Mouse (Mus musculus) lung, postnatal 4 days (tissue): Measurements from ENCODE around the gene Emg1.

Source experiments
- DNase-seq, 2 experiments: peaks; one replicate each; pipeline ENCODE4 v3.0.0; 2021

The Emg1 gene

GRCm38 (mm10) chr6:124678769-124679168 is 33.2 kb downstream of the Emg1 start:
- DNase-seq: no peak

DNA sequence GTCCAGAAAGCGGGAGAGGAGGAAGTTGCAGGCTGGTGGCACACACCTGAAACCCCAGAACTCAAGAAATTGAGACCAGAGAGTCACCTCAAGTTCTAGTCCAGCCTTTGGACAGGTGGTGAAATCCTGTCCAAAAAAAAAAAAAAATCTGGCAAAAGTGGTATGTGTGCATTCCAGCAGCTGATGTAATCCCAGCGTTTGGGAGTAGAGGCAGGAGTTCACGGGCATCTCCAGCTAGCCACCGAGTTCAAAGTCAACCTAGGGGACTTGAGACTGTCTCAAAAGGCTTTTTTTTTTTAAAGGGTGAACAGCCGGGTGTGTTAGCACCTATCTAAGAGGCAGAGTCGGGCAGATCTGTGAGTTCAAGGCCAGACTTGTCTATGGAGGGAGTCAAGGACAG is 35.8 kb downstream of the Emg1 start:
- no peak for DNase-seq

DNA sequence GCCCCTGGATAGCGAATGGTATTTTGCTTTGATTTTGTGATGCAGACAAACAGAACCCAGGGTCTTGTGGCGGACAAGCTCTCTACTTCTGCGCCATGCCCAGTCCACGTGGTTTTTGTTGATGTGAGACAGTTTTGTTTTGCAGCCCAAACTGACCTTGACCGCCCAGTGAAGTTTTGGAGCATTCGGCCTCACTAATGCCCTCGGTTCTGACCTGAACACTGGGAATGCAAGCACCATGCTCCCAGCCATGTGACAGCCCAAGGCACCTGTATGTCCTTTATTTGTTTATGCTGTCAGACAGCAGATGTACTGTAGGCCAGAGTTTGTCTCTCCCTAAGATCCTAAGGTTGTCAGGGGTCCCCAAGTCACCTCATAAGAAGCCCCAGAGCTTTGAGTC is 37.4 kb downstream of the Emg1 start:
- DNase-seq: no peak

DNA sequence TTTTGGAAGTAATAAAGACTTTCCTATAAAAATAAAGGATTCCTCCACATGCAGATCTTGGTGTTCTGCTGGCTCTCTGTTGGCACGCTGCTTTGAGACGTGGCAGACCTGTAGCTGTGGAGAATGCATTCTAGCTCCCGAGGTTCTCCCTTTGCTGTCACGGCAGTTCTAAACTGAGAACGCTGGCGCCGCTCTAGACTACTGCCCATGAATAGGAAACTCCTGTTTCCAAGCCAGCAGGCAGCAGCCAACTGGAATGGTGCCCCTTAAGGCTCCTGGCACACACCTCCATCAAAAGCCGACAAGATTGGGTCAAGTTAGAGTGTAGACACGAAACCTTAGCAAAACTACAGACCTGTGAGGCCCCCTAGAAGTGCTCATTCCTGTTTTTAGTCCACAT is 38.4 kb downstream of the Emg1 start:
- DNase-seq: no peak

- DNase-seq: peak in 1 of 2 experiments; percentile 20
These were observed 39.9 kb downstream of the Emg1 start for GRCm38 (mm10) chr6:124672100-124672499.

DNA sequence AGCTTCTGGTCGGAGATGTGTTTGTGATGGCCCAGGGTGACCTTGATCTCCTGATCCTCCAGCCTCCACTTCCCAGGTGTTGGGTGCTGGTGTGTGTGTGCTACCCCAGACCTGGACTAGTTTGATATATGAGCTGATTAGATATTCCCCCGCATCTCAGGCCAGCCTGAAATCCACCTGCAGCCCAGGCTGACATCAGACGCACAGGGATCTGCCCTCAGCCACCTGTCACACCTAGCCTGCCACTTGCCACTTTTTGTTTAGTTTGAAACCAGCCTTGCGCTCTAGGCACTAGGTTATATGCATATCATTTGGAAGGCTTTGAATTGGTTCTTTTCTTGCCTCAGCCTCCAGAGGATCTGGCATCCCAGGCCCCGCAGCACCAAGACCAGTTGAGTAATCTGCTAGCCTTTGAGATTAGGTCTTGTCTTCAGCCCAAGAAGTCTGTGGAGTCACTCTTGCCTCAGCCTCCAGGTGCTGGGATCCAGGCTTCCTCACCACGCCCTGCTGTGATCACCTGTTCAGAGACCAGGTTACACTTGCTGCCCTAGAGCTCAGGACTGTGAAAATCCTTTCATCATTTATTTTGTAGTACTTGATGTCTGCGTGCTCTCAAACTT is 41.6 kb downstream of the Emg1 start:
- DNase-seq: peak in 1 of 2 experiments; percentile 14

- peak in 1 of 2 experiments; percentile 3 for DNase-seq
These were observed 42.6 kb downstream of the Emg1 start for GRCm38 (mm10) chr6:124669234-124669859.

DNA sequence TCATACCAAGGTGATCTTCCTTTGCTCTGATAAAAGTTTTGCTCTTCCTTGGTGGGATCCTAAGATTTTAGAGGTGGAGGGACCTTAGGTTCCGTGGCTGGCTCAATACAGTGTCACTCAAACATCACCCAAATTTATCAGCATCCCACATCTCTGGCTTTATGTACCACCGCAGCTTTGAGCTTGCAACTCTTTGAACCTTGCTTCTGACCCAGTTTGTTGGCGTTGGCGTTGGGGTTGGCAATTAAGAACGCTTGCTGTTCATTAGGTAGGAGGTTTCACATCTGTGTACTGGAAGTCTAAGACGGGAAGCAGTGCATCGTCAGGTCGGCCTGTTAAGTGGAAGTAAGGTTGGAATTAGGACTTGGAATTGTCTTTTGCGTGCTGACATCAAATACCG is 47.0 kb downstream of the Emg1 start:
- DNase-seq: no peak

- no peak for DNase-seq
These were observed 47.7 kb downstream of the Emg1 start for GRCm38 (mm10) chr6:124664256-124664655.

DNA sequence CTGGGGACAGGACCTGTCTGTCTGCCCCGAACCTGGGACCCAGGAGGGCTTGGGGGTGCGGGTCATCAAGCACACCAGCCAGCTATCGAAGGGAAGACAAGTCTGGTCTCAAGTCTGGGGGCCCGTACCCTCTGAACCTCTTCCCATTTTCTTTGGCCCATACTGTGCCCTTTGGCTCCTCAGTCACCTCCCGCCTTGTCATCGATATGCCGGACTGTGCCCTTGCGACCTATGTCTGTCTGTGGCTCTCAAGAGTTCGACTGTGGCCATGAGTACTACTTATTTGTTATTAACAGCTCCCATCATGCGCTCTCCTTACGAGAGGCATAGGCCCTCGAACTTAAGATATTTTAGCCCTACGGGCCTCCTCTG is 48.6 kb downstream of the Emg1 start:
- DNase-seq: no peak

GRCm38 (mm10) chr6:124662477-124663423 is 49.2 kb downstream of the Emg1 start, which contains the start of gene Lpcat3:
Gene Lpcat3 (plus strand): TSS chr6:124663027.
- DNase-seq: peak; percentile 99

GRCm38 (mm10) chr6:124661995-124662394 is 50.0 kb downstream of the Emg1 start:
- no peak for DNase-seq

- DNase-seq: no peak
These were observed 50.7 kb downstream of the Emg1 start for GRCm38 (mm10) chr6:124661156-124661806.

- no peak for DNase-seq
These were observed 53.9 kb downstream of the Emg1 start for GRCm38 (mm10) chr6:124658067-124658466.

GRCm38 (mm10) chr6:124655893-124656292 is 56.1 kb downstream of the Emg1 start:
- DNase-seq: no peak
